In the genomic region with DNA sequence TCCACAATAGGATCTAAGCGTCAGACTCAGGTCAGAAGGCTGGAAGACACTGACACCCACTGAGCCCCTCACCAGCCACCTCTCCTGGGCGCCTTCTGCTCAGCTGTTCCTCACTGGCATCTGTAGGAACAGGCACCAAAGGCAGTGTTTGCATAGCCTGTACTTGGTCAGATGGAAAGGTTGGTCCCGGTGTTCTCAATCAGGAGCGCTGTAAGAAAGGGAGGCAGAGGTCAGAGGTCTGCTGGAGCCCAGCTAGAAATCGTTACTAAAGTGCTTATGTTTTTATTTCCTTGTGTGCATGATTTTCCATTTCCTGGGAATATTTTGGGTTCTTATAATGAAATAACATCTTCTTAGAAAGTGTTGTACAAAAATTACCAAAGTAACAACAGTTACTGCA, we compare ENCODE assay signal across 21 mouse cellular contexts. TPM values are rescaled to one million over a fixed set of nuclear protein-coding genes. Genes with fewer than 3 reads are reported as not detected.
DNase-seq lines count a peak whose midpoint lies in the region; ATAC-seq and TF ChIP-seq lines count a peak whose summit lies in the region.
"Had no signal": no experiment of that assay in that cellular context is flagged by ENCODE, and none has a peak within 500 bp of the region (broad histone marks: within the 10 kb centered on the region; RNA-seq: fewer than 3 reads in every experiment).

No protein-coding gene starts in this region.

- H3K27ac ChIP-seq in kidney, adult 2 months (ENCODE audit: insufficient read depth, low read depth, low read length) = peak overlapping the region; percentile 29; the same call in 1 of the 2 replicates
- no peak overlapping the region for H3K27ac ChIP-seq in midbrain, embryonic 12.5 days (replicated peaks)
- H3K27ac ChIP-seq in midbrain, postnatal 0 days (ENCODE audit: low read depth, low read length) = no peak overlapping the region
- H3K27ac ChIP-seq: left cerebral cortex, adult 2 months; liver, embryonic 13.5 days; lung, embryonic 15.5 days had no signal

- H3K4me1 ChIP-seq in kidney, adult 2 months (ENCODE audit: control insufficient read depth, insufficient read depth, low read length) = peaks cover 14% of the 10 kb centered on the region
- peaks cover 36% of the 10 kb centered on the region for H3K4me1 ChIP-seq in midbrain, embryonic 12.5 days
- H3K4me1 ChIP-seq in midbrain, postnatal 0 days (ENCODE audit: insufficient read depth, low read length) = peaks cover 10% of the 10 kb centered on the region

- no peak for TF ChIP-seq POLR2A in kidney, adult 2 months (IDR thresholded peaks at IDR 0.05; ENCODE audit: low read depth, low read length)

- ATAC-seq in midbrain, embryonic 12.5 days (ENCODE audit: low FRiP score, low read depth) = no peak
- ATAC-seq in midbrain, postnatal 0 days (ENCODE audit: low FRiP score) = no peak
- ATAC-seq: midbrain, embryonic 13.5 days had no signal

- H3K27me3 ChIP-seq in kidney, adult 2 months (replicated peaks; ENCODE audit: control insufficient read depth, insufficient read depth, low read length) = no peaks in the 10 kb centered on the region
- no peaks in the 10 kb centered on the region for H3K27me3 ChIP-seq in midbrain, embryonic 12.5 days
- H3K27me3 ChIP-seq in midbrain, postnatal 0 days (ENCODE audit: insufficient read depth, low read length) = no peaks in the 10 kb centered on the region
- H3K27me3 ChIP-seq: embryonic facial prominence, embryonic 12.5 days; liver, embryonic 13.5 days; lung, embryonic 15.5 days; midbrain, embryonic 13.5 days had no signal

- no peak overlapping the region for H3K4me2 ChIP-seq in midbrain, embryonic 12.5 days (replicated peaks)
- no peak overlapping the region for H3K4me2 ChIP-seq in midbrain, postnatal 0 days (ENCODE audit: low read depth, low read length, poor library complexity, severe bottlenecking)
- H3K4me2 ChIP-seq: embryonic facial prominence, embryonic 12.5 days; liver, embryonic 13.5 days; lung, embryonic 15.5 days; midbrain, embryonic 13.5 days had no signal

- TF ChIP-seq CTCF in kidney, adult 2 months (conservative IDR thresholded peaks at IDR 0.05; ENCODE audit: insufficient read depth, insufficient read length, low read depth, low read length) = no peak
- TF ChIP-seq CTCF in midbrain, postnatal 0 days (IDR thresholded peaks at IDR 0.05) = no peak

- WGBS in kidney, adult 2 months = 30% methylated on average over 5 of the region's 5 CpGs
- WGBS in midbrain, embryonic 12.5 days = 48% methylated on average over 5 of the region's 5 CpGs
- WGBS in midbrain, postnatal 0 days = 52% methylated on average over 5 of the region's 5 CpGs

- DNase-seq in heart, adult 11 months = peak; percentile 67
- DNase-seq in heart, adult 8-10 months (ENCODE audit: low spot score) = no peak
- no peak for DNase-seq in kidney, adult 2 months
- DNase-seq in kidney, adult 18-20 months = no peak
- no peak for DNase-seq in midbrain, postnatal 0 days (ENCODE audit: low spot score)
- DNase-seq: heart, postnatal 14 days; kidney, adult 11 months; kidney, postnatal 36 days; layer of hippocampus, adult 9-11 months; left cerebral cortex, postnatal 4 days; liver, embryonic 13.5 days; right cerebral cortex, postnatal 25 days; thymus, adult 2 months had no signal

- H3K9ac ChIP-seq in midbrain, embryonic 12.5 days (replicated peaks) = 0 out of 2 replicates have a peak overlapping the region, but pooled peaks have one; percentile 24
- no peak overlapping the region for H3K9ac ChIP-seq in midbrain, postnatal 0 days (replicated peaks; ENCODE audit: low read length, poor library complexity, severe bottlenecking)
- H3K9ac ChIP-seq: embryonic facial prominence, embryonic 12.5 days; liver, embryonic 13.5 days; lung, embryonic 15.5 days had no signal

- no peak overlapping the region for H3K4me3 ChIP-seq in kidney, adult 2 months (ENCODE audit: insufficient read depth, low read depth, low read length)
- H3K4me3 ChIP-seq in midbrain, embryonic 12.5 days = no peak overlapping the region
- H3K4me3 ChIP-seq in midbrain, postnatal 0 days (ENCODE audit: low read depth, low read length) = no peak overlapping the region
- H3K4me3 ChIP-seq: embryonic facial prominence, embryonic 12.5 days; left cerebral cortex, adult 2 months; liver, embryonic 13.5 days; lung, embryonic 15.5 days; midbrain, embryonic 13.5 days; myocyte had no signal

- no peaks in the 10 kb centered on the region for H3K9me3 ChIP-seq in midbrain, embryonic 12.5 days
- H3K9me3 ChIP-seq in midbrain, postnatal 0 days (ENCODE audit: low read length) = no peaks in the 10 kb centered on the region
- H3K9me3 ChIP-seq: embryonic facial prominence, embryonic 12.5 days; liver, embryonic 13.5 days; lung, embryonic 15.5 days; midbrain, embryonic 13.5 days had no signal

- H3K36me3 ChIP-seq in kidney, adult 2 months (ENCODE audit: control insufficient read depth, insufficient read depth, low read length) = peaks cover 1% of the 10 kb centered on the region; the same call in 1 of the 2 replicates
- peaks cover 44% of the 10 kb centered on the region for H3K36me3 ChIP-seq in midbrain, embryonic 12.5 days
- peaks cover 37% of the 10 kb centered on the region for H3K36me3 ChIP-seq in midbrain, postnatal 0 days (ENCODE audit: insufficient read depth, low read length)

RNA-seq across cellular contexts. Expression of gene A3galt2, which starts 13.3 kb away (rescaled TPM):
- under 1 TPM in 2 of 4 experiments, not detected in 2; 0.09 to 0.11 TPM for total RNA-seq in heart, adult 8-10 months (2022)
- polyA plus RNA-seq in kidney, adult 2 months (2012; rRNA removed) = 0.16 and 0.39 TPM in 2 replicates
- 0.56 and 0.59 TPM in 2 replicates for polyA plus RNA-seq in midbrain, embryonic 12.5 days (2016; fragmentation: Nextera tagmentation; extraction: Ambion mirVana)
- total RNA-seq in midbrain, postnatal 0 days (2014; rRNA removed) = 0.19 and 0.38 TPM in 2 replicates
- polyA plus RNA-seq in midbrain, postnatal 0 days (2015; fragmentation: Nextera tagmentation; extraction: Ambion mirVana) = 0.05 TPM in 1 of 2 replicates, not detected in the other
- total RNA-seq: gastrocnemius, adult 8-10 months; granulocyte monocyte progenitor cell, adult 5-6 weeks had no signal
- polyA plus RNA-seq: liver, embryonic 13.5 days had no signal
